Mouse (Mus musculus) bone marrow macrophage, adult 2 months (primary cell): ENCODE data around the gene Tcte3.

ENCODE experiments used
- CTCF ChIP-seq: IDR thresholded peaks from 2 replicates; pipeline ENCODE4 v1.5.1; 2012; ENCODE audit warnings: low read depth, mild to moderate bottlenecking, low read length, moderate library complexity
- POLR2A ChIP-seq: IDR thresholded peaks from 2 replicates; pipeline ENCODE4 v1.6.1; 2012; ENCODE audit warnings: mild to moderate bottlenecking, low read depth, low read length, borderline replicate concordance

- TF ChIP-seq CTCF (no peak), POLR2A (no peak)
These were observed 24.8 kb upstream of the Tcte3 start for GRCm38 (mm10) chr17:15066066-15066465.
